Mouse (Mus musculus): ENCODE data around the gene Zhx3. TPM values are rescaled to one million over a fixed set of nuclear protein-coding genes. Genes with fewer than 3 reads are reported as not detected.

Zhx3 gene
- total RNA-seq, 1 experiment from 2014 or later = 6.8 TPM

DNA sequence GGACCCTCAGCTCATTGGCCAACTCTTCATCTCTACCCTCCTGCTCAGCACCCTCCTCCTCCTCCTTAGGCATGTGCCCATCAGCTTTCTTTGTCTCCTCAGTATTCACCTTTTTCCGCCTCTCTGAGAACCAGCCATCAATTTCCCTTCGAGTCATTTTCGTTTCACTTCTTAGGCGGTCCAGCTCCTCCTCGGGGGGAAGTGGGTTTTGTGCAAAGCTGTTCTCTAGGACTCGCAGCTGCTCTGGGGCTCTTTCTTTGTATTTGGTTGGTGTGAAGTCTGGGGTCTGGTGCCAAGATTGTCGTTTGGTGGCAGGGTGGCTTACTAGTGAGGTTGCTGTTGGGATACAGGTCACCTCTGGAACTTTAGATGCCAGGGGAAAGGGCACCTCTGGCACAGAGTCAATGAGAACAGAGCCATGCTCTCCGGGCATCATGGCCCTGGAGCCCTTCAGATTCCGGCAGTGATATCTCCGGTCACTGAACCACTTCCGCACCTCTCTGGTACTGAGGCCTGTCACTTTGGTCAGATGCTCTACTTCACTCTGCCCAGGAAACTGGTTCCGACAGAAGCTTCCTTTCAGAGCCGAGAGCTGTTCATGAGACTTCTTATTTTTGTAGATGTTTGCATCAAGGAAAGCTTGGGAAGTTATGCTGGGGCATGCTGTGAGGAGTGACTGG is 92.5 kb downstream of the Zhx3 start:
- peak; percentile 57 to 62 for ATAC-seq (replicated peaks in 1 of 2; ENCODE audit: insufficient read depth in 1 of 2, low FRiP score in 2 of 2, low TSS enrichment in 1 of 2, low read depth in 1 of 2, poor library complexity in 2 of 2, severe bottlenecking in 2 of 2)

DNA sequence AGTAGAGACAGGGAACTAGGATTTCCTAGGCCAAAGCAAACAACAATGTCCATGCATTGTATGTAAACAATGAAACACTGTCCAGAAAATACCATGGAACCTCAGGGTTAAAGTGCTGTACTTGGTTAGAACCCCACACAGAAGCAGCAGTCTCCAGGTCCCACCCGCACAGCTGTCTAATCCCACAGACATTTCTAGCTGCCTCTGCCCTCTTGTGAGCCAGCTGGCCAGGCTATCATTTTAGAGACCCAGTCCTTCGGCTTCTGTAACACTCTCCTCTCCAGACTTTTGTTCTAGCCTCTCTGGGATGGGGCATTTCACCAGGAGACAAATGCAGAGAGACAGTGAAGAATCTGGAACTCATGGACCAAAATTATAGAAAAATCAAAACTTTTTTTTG is 94.8 kb downstream of the Zhx3 start:
- no peak for ATAC-seq (replicated peaks in 1 of 2; ENCODE audit: insufficient read depth in 1 of 2, low FRiP score in 2 of 2, low TSS enrichment in 1 of 2, low read depth in 1 of 2, poor library complexity in 2 of 2, severe bottlenecking in 2 of 2)

DNA sequence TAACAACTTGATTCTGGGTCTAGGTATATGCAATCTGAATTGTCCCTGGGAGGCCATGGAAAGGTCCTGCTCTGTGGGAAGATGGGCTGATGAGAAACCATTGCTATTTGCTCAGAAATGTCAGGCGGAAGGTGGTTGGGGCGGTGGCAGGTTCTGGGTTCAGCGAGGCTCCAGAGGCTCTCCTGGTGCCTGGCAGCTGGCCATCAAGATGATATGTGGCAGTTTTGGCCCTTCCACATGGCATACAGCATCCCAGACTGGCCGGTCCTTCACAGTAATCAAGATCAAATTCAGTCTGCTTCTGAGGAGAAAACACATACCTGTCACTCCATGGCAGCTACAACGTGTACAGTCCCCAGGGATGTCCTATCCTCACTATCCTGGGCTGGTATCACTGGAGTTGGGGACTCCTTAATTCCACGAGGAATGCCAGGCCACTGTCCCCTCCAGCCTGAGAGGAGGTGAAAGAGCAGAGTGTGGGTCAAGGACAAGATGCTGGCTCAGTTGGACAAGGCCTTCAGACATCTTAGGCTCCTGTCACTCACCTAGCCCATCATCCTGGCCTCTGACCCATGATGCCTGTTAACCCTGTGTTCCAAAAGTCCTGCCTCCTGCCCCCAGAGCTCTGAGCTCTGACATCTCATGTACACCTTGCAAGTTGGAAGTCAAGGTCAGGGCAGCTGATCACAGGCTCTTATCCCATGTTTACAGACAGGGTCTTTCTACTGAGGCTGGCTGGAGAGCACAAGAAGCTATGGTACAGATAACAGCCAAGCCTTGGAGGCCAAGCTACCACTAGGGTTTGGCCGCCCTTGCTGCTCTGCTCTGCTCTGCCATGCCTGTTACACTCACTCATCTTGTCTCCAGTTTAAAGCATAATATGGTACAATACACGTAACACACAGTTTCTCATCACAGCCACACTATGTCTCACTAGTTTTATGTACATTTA is 101.2 kb downstream of the Zhx3 start:
- ATAC-seq (replicated peaks in 1 of 2; ENCODE audit: insufficient read depth in 1 of 2, low FRiP score in 2 of 2, low TSS enrichment in 1 of 2, low read depth in 1 of 2, poor library complexity in 2 of 2, severe bottlenecking in 2 of 2) = no peak

DNA sequence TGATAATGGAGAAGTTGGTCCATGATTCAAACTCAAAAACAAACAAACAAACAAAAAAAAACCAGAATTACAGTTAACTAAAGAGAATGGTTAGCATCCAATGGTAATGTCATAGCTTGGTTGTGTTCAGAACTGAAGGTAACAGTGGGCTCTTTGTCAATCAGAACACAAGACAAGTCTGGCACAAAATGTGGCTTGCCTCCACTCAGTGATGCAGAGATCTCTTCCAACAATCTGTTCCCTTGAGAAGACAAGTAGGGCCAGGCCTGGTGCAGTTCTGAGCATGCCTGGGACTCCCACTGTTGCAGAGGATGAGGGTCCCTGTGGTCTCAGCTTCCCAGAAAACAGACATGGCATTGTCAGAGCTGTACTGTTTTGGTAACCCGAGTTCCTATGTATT is 101.9 kb downstream of the Zhx3 start:
- ATAC-seq (replicated peaks in 1 of 2; ENCODE audit: insufficient read depth in 1 of 2, low FRiP score in 2 of 2, low TSS enrichment in 1 of 2, low read depth in 1 of 2, poor library complexity in 2 of 2, severe bottlenecking in 2 of 2) = no peak

DNA sequence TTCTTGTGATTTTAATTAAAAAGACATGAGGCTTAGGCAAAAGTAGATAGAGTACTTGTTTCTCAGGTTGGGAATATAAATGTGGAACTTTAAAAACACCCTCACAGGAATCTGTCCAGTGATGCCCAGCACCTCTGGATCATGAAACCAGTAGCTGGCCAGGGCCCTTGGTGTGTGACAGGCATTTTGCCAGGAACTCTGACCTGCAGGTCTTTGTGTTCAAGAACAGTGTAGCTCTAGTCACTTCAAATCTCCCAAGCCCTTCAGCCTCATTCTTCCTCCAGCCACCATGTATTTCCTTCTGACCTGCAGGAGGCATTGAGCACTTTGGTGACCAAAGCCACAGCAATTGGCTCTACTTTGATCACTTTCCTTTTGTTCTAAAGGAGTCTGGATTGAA is 102.4 kb downstream of the Zhx3 start:
- no peak for ATAC-seq (replicated peaks in 1 of 2; ENCODE audit: insufficient read depth in 1 of 2, low FRiP score in 2 of 2, low TSS enrichment in 1 of 2, low read depth in 1 of 2, poor library complexity in 2 of 2, severe bottlenecking in 2 of 2)

DNA sequence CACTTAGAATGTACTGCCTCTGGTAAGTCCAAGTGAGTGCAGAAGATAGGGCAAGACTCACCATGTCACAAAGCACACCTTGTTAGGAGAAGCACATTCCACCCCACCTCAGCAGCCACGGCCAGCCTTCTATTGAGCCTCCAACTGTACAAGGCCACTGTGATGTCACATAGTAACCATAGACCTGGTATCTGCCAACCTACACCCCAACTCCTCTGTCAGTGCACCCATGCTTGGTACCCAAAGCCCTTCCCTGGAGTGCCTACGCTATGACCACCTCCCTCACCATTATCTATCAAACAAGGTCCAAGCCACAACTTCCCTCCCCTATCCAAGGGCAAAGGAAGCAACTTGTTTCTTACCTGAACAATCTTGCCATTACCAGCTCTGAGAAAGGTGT is 103.8 kb downstream of the Zhx3 start:
- no peak for ATAC-seq (replicated peaks in 1 of 2; ENCODE audit: insufficient read depth in 1 of 2, low FRiP score in 2 of 2, low TSS enrichment in 1 of 2, low read depth in 1 of 2, poor library complexity in 2 of 2, severe bottlenecking in 2 of 2)

DNA sequence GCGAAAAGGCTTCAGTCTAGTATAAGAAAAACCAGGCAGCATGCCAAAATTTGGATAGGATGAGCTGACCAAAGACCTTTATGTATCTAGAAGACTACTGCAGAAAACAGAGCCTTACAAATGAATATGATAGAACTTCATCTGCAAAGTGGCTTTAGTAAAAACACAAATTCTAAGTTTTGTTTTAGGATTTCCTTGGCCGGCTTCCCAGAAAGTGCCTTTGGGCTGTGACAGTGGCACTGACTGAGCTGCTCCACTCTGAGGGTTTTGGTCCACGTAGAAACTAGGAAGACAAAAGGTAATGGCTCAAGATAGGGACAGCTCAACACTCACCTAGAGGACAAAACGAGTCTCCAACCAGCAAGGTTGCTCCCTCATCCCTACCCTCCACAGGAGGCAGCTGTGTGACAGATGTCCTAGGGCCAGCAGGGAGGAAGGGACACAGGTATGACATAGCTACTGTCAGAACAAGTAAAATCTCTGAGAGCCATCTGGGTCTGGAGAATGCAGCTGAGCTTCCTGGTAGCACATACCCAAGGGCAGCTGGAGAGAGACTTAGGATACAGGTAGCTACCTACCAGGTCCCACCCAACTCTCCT is 104.6 kb downstream of the Zhx3 start:
- no peak for ATAC-seq (replicated peaks in 1 of 2; ENCODE audit: insufficient read depth in 1 of 2, low FRiP score in 2 of 2, low TSS enrichment in 1 of 2, low read depth in 1 of 2, poor library complexity in 2 of 2, severe bottlenecking in 2 of 2)

DNA sequence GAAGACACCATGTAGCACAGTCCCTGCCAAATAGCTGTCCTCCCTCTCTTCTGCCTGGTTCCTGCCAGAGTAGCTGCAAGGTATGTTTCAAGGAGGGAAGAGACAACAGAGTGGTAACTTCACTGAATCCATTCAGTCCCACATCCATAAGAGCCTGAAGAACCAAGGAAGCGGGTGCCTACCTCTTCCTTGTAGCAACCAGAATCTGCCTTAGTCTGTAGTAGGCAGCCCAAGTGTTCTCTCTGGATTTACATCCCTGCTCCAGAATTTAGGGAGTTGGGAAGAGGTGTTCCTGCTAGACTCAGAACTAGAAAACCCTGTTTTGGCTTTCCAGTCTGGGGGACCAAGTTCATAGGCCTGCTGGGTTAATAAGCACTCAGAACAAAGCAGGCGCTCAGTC is 105.6 kb downstream of the Zhx3 start:
- no peak for ATAC-seq (replicated peaks in 1 of 2; ENCODE audit: insufficient read depth in 1 of 2, low FRiP score in 2 of 2, low TSS enrichment in 1 of 2, low read depth in 1 of 2, poor library complexity in 2 of 2, severe bottlenecking in 2 of 2)

DNA sequence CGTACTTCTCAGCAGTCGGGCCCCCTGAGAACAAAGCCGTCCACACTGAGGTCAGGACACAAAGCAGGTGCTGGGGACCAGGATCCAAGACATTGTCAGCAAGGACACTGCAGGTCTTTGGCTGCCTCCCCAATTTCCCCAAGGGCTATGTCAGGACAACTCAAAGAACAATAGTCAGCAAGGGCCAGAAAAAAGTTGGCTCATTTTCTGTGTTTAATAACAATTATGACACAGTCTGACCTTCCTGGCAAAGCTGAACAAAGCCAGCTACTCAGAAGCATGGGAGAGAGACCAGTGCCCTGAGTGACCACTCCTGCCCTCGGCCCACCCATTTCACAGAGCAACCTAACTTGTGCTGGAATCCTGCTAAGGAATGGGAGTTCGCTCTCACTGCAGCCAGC is 106.4 kb downstream of the Zhx3 start:
- ATAC-seq (replicated peaks in 1 of 2; ENCODE audit: insufficient read depth in 1 of 2, low FRiP score in 2 of 2, low TSS enrichment in 1 of 2, low read depth in 1 of 2, poor library complexity in 2 of 2, severe bottlenecking in 2 of 2) = no peak

DNA sequence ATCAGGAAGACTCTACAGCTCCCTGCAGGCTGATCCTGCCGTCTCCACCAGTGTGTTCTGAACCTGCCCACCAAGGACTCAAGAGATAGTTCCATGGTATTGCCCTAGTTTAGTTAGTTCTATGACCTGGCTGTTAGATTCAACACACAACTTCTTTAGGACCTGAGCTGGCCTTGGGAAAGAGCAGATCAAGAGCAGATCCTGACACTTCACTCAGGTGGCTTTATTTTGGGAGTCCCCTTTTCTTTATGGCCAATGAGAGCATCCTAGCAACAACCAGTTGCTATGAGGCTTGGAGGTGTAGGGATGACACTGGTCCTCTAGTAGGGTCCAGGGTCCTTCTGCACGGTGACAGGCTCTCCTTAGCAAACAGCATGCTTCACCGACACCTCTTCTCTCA is 107.7 kb downstream of the Zhx3 start:
- ATAC-seq (replicated peaks in 1 of 2; ENCODE audit: insufficient read depth in 1 of 2, low FRiP score in 2 of 2, low TSS enrichment in 1 of 2, low read depth in 1 of 2, poor library complexity in 2 of 2, severe bottlenecking in 2 of 2) = no peak

DNA sequence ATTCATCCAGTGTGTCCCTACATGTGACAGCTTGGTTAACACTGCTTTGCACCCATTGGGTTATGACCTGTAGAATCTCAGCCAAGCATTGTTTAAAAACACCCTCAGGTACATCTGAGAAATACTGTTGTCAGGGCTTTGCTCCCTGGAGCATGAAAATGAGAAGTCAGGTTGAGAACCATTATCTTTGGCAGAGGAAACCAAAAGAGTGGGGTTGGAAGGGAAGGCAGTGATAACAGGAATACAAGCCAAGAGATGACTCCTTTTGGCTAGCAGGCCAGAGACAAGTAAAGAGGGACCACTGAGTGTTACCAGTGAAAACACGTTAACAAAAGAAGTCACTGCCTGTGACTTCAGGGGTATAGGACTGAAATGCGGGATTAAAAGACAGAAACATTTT is 108.4 kb downstream of the Zhx3 start:
- no peak for ATAC-seq (replicated peaks in 1 of 2; ENCODE audit: insufficient read depth in 1 of 2, low FRiP score in 2 of 2, low TSS enrichment in 1 of 2, low read depth in 1 of 2, poor library complexity in 2 of 2, severe bottlenecking in 2 of 2)

DNA sequence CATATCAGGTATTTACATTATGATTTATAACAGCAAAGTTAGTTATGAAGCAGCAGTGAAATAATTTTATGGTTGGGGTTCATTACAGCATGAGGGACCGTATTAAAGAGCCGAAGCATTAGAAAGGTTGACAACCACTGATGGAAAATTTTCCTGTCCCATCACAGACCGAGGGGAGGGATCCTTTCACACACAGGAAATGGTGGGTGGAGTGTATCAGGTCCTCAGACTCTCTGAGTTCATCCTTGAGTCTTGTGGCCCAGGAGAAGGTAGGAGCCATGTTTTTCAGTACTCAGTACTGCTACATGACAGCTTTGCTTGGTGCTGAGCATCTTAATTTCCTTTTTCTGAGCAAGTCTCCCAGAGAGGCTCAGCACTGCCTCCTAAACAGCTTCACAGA is 109.0 kb downstream of the Zhx3 start:
- ATAC-seq (replicated peaks in 1 of 2; ENCODE audit: insufficient read depth in 1 of 2, low FRiP score in 2 of 2, low TSS enrichment in 1 of 2, low read depth in 1 of 2, poor library complexity in 2 of 2, severe bottlenecking in 2 of 2) = no peak

DNA sequence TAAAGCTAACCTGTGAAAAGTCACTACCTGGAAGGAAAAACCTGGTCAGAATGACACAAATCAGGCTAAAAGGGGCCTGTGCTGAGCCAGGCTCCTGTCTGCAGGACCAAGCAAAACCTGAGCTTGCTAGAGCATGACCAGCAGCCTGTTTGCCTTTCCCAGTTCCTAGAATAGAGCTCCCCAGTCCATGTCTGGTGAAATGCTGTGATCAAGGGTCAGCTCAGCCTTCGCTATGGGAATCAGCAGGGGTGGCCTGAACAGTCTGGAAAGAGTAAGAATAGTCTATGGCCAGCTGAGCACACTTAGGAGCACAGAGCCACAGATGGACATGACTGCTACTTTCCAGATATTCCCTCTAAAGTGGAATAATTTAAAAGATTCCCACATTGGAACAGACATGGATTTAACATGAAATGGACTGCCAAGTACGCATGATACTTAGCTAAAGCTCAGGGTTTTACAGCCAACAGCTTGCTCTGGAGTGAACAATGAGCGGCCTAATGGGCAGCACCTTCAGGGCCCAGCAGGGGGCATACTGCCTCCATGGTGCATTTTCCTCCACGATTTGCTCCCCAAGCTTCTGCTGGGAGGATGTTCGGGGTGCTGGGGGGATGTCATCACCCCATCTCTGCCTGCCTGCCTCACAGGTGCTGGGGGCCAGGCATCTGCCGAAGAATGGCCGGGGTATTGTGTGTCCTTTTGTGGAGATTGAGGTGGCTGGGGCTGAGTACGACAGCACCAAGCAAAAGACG is 112.2 kb downstream of the Zhx3 start:
- ATAC-seq (replicated peaks in 1 of 2; ENCODE audit: insufficient read depth in 1 of 2, low FRiP score in 2 of 2, low TSS enrichment in 1 of 2, low read depth in 1 of 2, poor library complexity in 2 of 2, severe bottlenecking in 2 of 2) = 0 out of 4 replicates have a peak, but pooled peaks of 1 of the 2 experiments have one; percentile 41

DNA sequence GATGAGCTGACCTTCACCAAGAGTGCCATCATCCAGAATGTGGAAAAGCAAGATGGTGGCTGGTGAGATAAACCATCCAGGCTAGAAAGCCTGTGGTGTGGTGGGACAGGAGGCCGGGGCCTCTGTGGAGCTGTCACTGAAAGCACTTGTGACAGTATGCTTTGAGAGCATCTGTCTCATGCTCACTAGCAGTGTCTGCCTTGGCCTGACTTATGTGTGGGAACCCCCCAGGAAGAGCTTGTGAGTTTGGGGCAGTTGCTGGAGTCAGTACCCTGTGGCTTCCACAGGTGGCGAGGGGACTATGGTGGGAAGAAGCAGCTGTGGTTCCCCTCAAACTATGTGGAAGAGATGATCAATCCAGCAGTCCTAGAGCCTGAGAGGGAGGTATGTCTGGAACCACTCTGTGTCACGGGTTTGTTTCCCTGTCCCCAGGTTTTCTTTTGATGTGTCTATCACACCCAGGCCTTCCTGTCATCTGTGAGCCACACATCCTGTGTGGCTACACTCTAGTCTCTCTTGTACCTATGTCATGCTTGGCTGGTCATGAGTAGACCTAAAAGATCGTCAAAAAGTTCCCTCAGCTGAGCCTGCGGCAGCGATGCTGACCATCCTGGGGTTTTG is 116.1 kb downstream of the Zhx3 start:
- peak; percentile 7 to 14; a peak in 2 of 4 replicates for ATAC-seq (replicated peaks in 1 of 2; ENCODE audit: insufficient read depth in 1 of 2, low FRiP score in 2 of 2, low TSS enrichment in 1 of 2, low read depth in 1 of 2, poor library complexity in 2 of 2, severe bottlenecking in 2 of 2)

DNA sequence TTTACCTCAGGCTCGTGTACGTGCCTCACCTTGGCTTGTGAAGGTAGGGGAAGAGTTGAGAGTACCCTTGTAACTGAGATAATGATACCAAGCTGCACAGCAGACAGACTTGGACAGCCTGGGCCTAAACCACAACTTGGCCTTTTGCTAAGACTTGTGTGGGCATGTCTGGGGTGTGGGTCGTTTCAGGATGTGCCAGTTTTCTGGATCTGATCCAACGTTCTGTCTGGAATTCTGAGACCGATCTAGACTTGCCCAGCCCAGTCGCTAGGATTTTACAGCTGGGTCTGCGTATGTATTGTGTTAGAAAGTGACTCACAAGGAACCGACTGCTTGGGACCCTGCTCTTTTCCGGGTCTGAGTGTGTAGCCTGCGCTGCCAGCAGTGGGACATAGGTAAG is 125.7 kb downstream of the Zhx3 start:
- ATAC-seq (replicated peaks in 1 of 2; ENCODE audit: insufficient read depth in 1 of 2, low FRiP score in 2 of 2, low TSS enrichment in 1 of 2, low read depth in 1 of 2, poor library complexity in 2 of 2, severe bottlenecking in 2 of 2) = no peak

DNA sequence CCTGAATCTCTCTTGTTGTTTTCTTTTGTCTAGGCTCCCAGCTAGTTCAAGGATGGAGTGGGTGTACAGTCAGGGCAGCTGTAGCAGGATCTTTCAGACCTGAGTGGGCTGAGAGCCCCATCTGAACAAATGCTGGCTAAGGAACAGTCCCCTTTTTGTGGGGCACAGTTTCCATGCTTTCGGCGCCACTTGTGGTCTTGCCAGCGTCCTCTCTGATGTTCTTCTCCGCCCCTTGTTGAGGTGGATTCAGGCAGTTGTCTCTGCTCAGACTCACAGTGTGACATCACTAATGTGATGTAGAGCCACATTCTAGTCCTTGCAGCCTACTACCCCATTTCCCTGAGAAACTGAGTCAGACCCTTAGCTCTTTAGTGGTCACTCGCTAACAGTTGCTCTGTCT is 126.2 kb downstream of the Zhx3 start:
- no peak for ATAC-seq (replicated peaks in 1 of 2; ENCODE audit: insufficient read depth in 1 of 2, low FRiP score in 2 of 2, low TSS enrichment in 1 of 2, low read depth in 1 of 2, poor library complexity in 2 of 2, severe bottlenecking in 2 of 2)

DNA sequence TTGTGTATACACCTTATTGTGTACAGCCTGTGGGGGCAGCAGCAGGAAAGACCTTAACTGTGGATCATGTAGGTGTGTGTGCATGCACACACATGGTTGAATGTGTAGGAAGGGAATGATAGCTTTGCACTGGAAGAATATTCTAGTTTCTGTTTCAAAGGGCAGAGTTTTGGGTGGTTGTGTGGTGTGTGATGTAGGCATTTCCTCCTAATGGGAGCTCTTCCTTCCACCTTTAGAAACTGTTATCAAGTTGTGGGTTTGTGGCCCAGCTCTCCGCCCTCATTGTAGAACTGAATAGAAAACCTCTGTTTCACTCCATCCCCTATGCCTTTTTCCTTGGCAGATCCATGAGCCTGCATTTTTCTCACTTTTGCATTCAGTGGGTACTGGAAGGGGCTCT is 127.3 kb downstream of the Zhx3 start:
- ATAC-seq (replicated peaks in 1 of 2; ENCODE audit: insufficient read depth in 1 of 2, low FRiP score in 2 of 2, low TSS enrichment in 1 of 2, low read depth in 1 of 2, poor library complexity in 2 of 2, severe bottlenecking in 2 of 2) = peak; percentile 12 to 33; a peak in 3 of 4 replicates

All from hematopoietic stem cell, adult 5-6 weeks (primary cell).